Mouse (Mus musculus) neural tube, embryonic 15.5 days (tissue): ENCODE data around the gene Mknk1. TPM values are rescaled to one million over a fixed set of nuclear protein-coding genes. Genes with fewer than 3 reads are reported as not detected.
A peak's percentile ranks its signal among the peaks of the same experiment; 100 is the strongest.

Source experiments
- ATAC-seq: fragments of 200-750 bp; cut with Nextera tagmentation; 2 replicates; pipeline ENCODE4 v1.8.0; 2017; ENCODE audit warnings: mild to moderate bottlenecking, moderate TSS enrichment, moderate library complexity; ENCODE audit not compliant: low FRiP score
- H3K27ac ChIP-seq: fragments of 300-500 bp; sonication (generic); replicated peaks from 2 replicates; pipeline ENCODE4 v1.5.1; 2015; ENCODE audit warnings: mild to moderate bottlenecking, inconsistent platforms
- H3K27me3 ChIP-seq: fragments of 300-500 bp; sonication (generic); replicated peaks from 2 replicates; pipeline ENCODE4 v1.6.1; 2015; ENCODE audit warnings: inconsistent platforms
- H3K36me3 ChIP-seq: fragments of 300-500 bp; sonication (generic); 2 replicates; pipeline ENCODE4 v1.6.1; 2015; ENCODE audit warnings: inconsistent platforms
- H3K4me1 ChIP-seq: fragments of 300-500 bp; sonication (generic); 2 replicates; pipeline ENCODE4 v1.6.1; 2015; ENCODE audit warnings: inconsistent platforms
- H3K4me2 ChIP-seq: fragments of 300-500 bp; sonication (generic); 2 replicates; pipeline ENCODE4 v1.6.1; 2015; ENCODE audit warnings: inconsistent platforms, mild to moderate bottlenecking, moderate library complexity
- H3K4me3 ChIP-seq: fragments of 300-500 bp; sonication (generic); replicated peaks from 2 replicates; pipeline ENCODE4 v1.5.1; 2015; ENCODE audit warnings: mild to moderate bottlenecking, inconsistent platforms
- H3K9ac ChIP-seq: fragments of 300-500 bp; sonication (generic); replicated peaks from 2 replicates; pipeline ENCODE4 v1.6.1; 2015; ENCODE audit warnings: mild to moderate bottlenecking, inconsistent platforms
- H3K9me3 ChIP-seq: fragments of 300-500 bp; sonication (generic); replicated peaks from 2 replicates; pipeline ENCODE4 v1.6.1; 2016; ENCODE audit warnings: inconsistent platforms
- WGBS: fragments of 180-500 bp; shearing (Covaris S2); methylation state at CpG from one replicate; pipeline ENCODE4 v1.1.7; 2015; ENCODE audit warnings: mixed read lengths; 5-methylcytosine and 5-hydroxymethylcytosine counted together
- polyA plus RNA-seq: library from polyadenylated mRNA; unstranded; fragments of >200 nt; fragmentation: Nextera tagmentation; extraction: Ambion mirVana; gene quantifications from 2 replicates; pipeline ENCODE4 v1.2.1, GENCODE M21; 2015

The Mknk1 gene
- polyA plus RNA-seq, 1 experiment from 2014 or later, result 25.3 TPM

- Histone ChIP-seq H3K4me3 (peak overlapping the region; percentile 41), H3K4me2 (peak overlapping the region; percentile 89), H3K36me3 (no peaks in the 10 kb centered on the region), H3K27me3 (peaks cover 77% of the 10 kb centered on the region), H3K9me3 (no peaks in the 10 kb centered on the region), H3K4me1 (peaks cover 9% of the 10 kb centered on the region), H3K27ac (no peak overlapping the region), H3K9ac (peak overlapping the region; percentile 34)
- peak; percentile 62 for ATAC-seq
- whole genome bisulfite sequencing, result under 1% methylated on average over 56 of the region's 56 CpGs
Measured at GRCm38 (mm10) chr4:115897901-115898631, 59.1 kb downstream of the Mknk1 start.

- Histone ChIP-seq H3K27me3 (peaks cover 88% of the 10 kb centered on the region), H3K9ac (no peak overlapping the region), H3K9me3 (no peaks in the 10 kb centered on the region), H3K4me2 (no peak overlapping the region), H3K4me1 (peaks cover 13% of the 10 kb centered on the region), H3K36me3 (no peaks in the 10 kb centered on the region), H3K4me3 (no peak overlapping the region), H3K27ac (no peak overlapping the region)
- ATAC-seq, result no peak
- WGBS, result 17% methylated on average over 5 of the region's 5 CpGs
Measured at GRCm38 (mm10) chr4:115902816-115903215, 63.8 kb downstream of the Mknk1 start.

DNA sequence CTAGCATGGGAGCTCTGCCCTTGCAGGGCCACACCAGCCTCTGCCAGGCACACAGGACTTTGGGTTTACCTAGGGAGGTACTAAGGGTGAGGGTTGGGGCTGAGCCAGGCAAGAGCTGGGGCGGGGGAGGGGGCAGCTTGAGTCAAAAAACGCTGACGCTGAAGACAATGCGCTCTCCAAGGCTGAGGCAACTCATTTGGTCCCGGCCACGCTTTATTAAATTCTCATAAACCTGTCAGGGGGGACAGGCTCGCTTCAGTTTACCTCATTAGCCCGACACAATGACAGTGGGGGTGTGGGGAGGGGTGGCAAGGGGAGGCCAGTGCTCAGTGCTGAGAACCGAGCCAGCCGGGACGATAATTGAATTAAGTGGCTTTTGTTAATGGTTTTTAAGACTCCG lies 65.4 kb downstream of the Mknk1 start:
- Histone ChIP-seq H3K9me3 (no peaks in the 10 kb centered on the region), H3K9ac (no peak overlapping the region), H3K27ac (no peak overlapping the region), H3K27me3 (peaks cover 87% of the 10 kb centered on the region), H3K4me2 (no peak overlapping the region), H3K4me3 (no peak overlapping the region), H3K4me1 (peaks cover 7% of the 10 kb centered on the region), H3K36me3 (no peaks in the 10 kb centered on the region)
- 7% methylated on average over 12 of the region's 12 CpGs for WGBS
- peak; percentile 56 for ATAC-seq

- WGBS, result 4% methylated on average over 7 of the region's 7 CpGs
Measured at GRCm38 (mm10) chr4:115905701-115906100, 66.7 kb downstream of the Mknk1 start.

GRCm38 (mm10) chr4:115906791-115907190 lies 67.8 kb downstream of the Mknk1 start:
- Histone ChIP-seq H3K9ac (no peak overlapping the region), H3K4me2 (no peak overlapping the region), H3K36me3 (no peaks in the 10 kb centered on the region), H3K4me1 (peaks cover 7% of the 10 kb centered on the region), H3K27ac (no peak overlapping the region), H3K27me3 (peaks cover 84% of the 10 kb centered on the region), H3K9me3 (no peaks in the 10 kb centered on the region), H3K4me3 (no peak overlapping the region)
- no peak for ATAC-seq
- 94% methylated on average over 3 of the region's 3 CpGs for WGBS

More at GRCm38 (mm10) chr4:115905701-115906100, 66.7 kb downstream of the Mknk1 start:
- no peaks in the 10 kb centered on the region for H3K36me3 ChIP-seq
- no peak overlapping the region for H3K4me2 ChIP-seq
- H3K4me1 ChIP-seq, result peaks cover 7% of the 10 kb centered on the region
- ATAC-seq, result no peak
- no peak overlapping the region for H3K9ac ChIP-seq
- H3K4me3 ChIP-seq, result no peak overlapping the region
- H3K27me3 ChIP-seq, result peaks cover 84% of the 10 kb centered on the region
- no peaks in the 10 kb centered on the region for H3K9me3 ChIP-seq
- H3K27ac ChIP-seq, result no peak overlapping the region

DNA sequence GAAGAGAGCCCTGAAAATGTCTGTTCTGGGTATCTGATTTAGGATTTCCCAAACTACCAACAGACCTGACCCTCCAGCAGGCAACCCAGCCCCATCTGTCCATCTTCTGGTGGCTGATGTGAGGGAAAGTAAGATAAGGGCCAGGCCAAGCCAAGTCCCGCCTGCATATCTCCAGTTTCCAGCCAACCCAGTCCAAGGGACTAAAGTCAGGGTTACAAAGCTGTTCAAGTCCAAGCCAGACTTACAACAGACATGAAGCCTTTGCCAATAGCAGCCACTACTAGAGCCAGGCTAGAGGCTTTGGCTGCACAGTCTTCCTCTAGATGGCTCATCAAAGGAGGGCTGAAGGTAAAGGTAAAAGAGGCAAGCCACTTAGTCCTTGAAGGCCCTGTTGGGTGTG lies 69.0 kb downstream of the Mknk1 start:
- Histone ChIP-seq H3K9me3 (no peaks in the 10 kb centered on the region), H3K4me3 (no peak overlapping the region), H3K36me3 (no peaks in the 10 kb centered on the region), H3K4me2 (no peak overlapping the region), H3K27me3 (peaks cover 86% of the 10 kb centered on the region), H3K9ac (no peak overlapping the region), H3K4me1 (peaks cover 7% of the 10 kb centered on the region), H3K27ac (no peak overlapping the region)
- no peak for ATAC-seq
- WGBS, result 77% methylated on average over 1 of the region's 1 CpGs

DNA sequence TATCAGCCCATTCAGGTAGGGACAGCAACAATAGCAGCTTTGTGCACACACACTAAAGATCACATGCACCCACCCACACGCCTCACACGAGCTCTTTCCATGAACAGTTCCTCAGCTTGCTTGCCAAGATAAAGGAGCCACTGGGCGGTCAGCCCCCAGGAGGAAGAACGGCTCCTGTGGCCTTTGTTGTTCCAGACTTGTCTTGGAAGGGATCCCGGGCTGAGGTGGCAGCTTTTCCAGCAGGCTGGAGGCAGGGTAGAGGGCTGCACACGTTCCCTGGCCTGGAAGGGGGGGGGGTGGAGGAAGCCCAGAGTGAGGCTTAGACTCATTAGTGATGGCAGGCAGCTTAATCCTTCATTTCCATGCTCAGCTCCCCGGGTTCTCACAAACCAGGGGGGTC lies 69.6 kb downstream of the Mknk1 start:
- H3K27me3 ChIP-seq, result peaks cover 87% of the 10 kb centered on the region

GRCm38 (mm10) chr4:115911586-115911985 lies 72.6 kb downstream of the Mknk1 start:
- Histone ChIP-seq H3K4me2 (no peak overlapping the region), H3K27me3 (peaks cover 80% of the 10 kb centered on the region), H3K36me3 (no peaks in the 10 kb centered on the region), H3K9ac (no peak overlapping the region), H3K4me3 (no peak overlapping the region), H3K9me3 (no peaks in the 10 kb centered on the region), H3K27ac (no peak overlapping the region), H3K4me1 (no peaks in the 10 kb centered on the region)
- no peak for ATAC-seq
- WGBS, result 11% methylated on average over 4 of the region's 4 CpGs

More for the DNA sequence above, 69.6 kb downstream of the Mknk1 start:
- H3K4me2 ChIP-seq, result no peak overlapping the region
- H3K4me3 ChIP-seq, result no peak overlapping the region
- 25% methylated on average over 7 of the region's 7 CpGs for WGBS
- H3K4me1 ChIP-seq, result peaks cover 7% of the 10 kb centered on the region
- no peaks in the 10 kb centered on the region for H3K9me3 ChIP-seq
- H3K27ac ChIP-seq, result no peak overlapping the region
- no peak overlapping the region for H3K9ac ChIP-seq
- ATAC-seq, result no peak
- no peaks in the 10 kb centered on the region for H3K36me3 ChIP-seq

- 0 out of 2 replicates have a peak, but pooled peaks cover 8% of the 10 kb centered on the region for H3K4me1 ChIP-seq
- no peaks in the 10 kb centered on the region for H3K36me3 ChIP-seq
- no peak for ATAC-seq
- no peak overlapping the region for H3K9ac ChIP-seq
- no peak overlapping the region for H3K27ac ChIP-seq
- peaks cover 73% of the 10 kb centered on the region for H3K27me3 ChIP-seq
- no peaks in the 10 kb centered on the region for H3K9me3 ChIP-seq
- WGBS, result 82% methylated on average over 16 of the region's 16 CpGs
- H3K4me3 ChIP-seq, result no peak overlapping the region
- no peak overlapping the region for H3K4me2 ChIP-seq
Measured at GRCm38 (mm10) chr4:115919911-115920310, 80.9 kb downstream of the Mknk1 start.

DNA sequence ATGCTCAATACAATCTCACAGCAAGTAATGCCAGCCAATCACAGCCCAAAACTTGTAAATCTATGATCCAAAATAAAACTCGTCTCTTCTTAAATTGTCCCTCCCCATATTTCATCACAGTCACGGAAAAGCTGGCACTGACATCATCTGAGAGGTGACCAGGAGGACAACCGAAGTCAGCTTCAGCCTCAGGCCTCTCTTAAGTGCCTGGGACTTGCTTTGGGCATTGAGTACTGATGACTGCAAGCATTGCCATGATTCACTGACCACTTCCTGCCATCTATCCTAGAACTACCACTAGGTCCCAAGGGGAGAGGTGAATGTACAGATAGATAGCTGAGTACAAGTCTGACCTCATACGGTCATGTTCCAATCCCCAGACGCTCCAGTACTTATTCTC lies 83.7 kb downstream of the Mknk1 start:
- no peaks in the 10 kb centered on the region for H3K36me3 ChIP-seq
- no peak overlapping the region for H3K4me2 ChIP-seq
- 90% methylated on average over 5 of the region's 5 CpGs for WGBS
- H3K9ac ChIP-seq, result no peak overlapping the region
- ATAC-seq, result no peak
- 0 out of 2 replicates have a peak, but pooled peaks cover 8% of the 10 kb centered on the region for H3K4me1 ChIP-seq
- H3K27ac ChIP-seq, result no peak overlapping the region
- no peaks in the 10 kb centered on the region for H3K9me3 ChIP-seq
- peaks cover 59% of the 10 kb centered on the region for H3K27me3 ChIP-seq
- H3K4me3 ChIP-seq, result no peak overlapping the region

- no peak overlapping the region for H3K4me2 ChIP-seq
- WGBS, result 67% methylated on average over 16 of the region's 16 CpGs
- no peak overlapping the region for H3K4me3 ChIP-seq
- H3K9ac ChIP-seq, result no peak overlapping the region
- no peak for ATAC-seq
- H3K27ac ChIP-seq, result no peak overlapping the region
- peaks cover 59% of the 10 kb centered on the region for H3K27me3 ChIP-seq
- no peaks in the 10 kb centered on the region for H3K36me3 ChIP-seq
- H3K4me1 ChIP-seq, result 0 out of 2 replicates have a peak, but pooled peaks cover 4% of the 10 kb centered on the region
- no peaks in the 10 kb centered on the region for H3K9me3 ChIP-seq
Measured at GRCm38 (mm10) chr4:115923262-115923880, 84.4 kb downstream of the Mknk1 start.

- ATAC-seq, result no peak
- H3K27ac ChIP-seq, result no peak overlapping the region
- no peaks in the 10 kb centered on the region for H3K9me3 ChIP-seq
- 57% methylated on average over 7 of the region's 7 CpGs for WGBS
- H3K9ac ChIP-seq, result no peak overlapping the region
- 0 out of 2 replicates have a peak, but pooled peaks cover 9% of the 10 kb centered on the region for H3K4me1 ChIP-seq
- H3K4me3 ChIP-seq, result no peak overlapping the region
- H3K4me2 ChIP-seq, result no peak overlapping the region
- peaks cover 69% of the 10 kb centered on the region for H3K27me3 ChIP-seq
- H3K36me3 ChIP-seq, result no peaks in the 10 kb centered on the region
Measured at GRCm38 (mm10) chr4:115927637-115928036, 88.6 kb downstream of the Mknk1 start.
